Mouse (Mus musculus): ENCODE data around the gene Dld. TPM values are rescaled to one million over a fixed set of nuclear protein-coding genes. Genes with fewer than 3 reads are reported as not detected.

The Dld gene
- polyA plus RNA-seq, 1 experiment from 2014 or later = 141 TPM

GRCm38 (mm10) chr12:31293361-31294142, 57.7 kb downstream of the Dld start:
- ATAC-seq (ENCODE audit: insufficient read depth, low FRiP score, low TSS enrichment) (no peak), DNase-seq (ENCODE audit: low spot score) (no peak)
- Histone ChIP-seq H3K9ac (ENCODE audit: low read length) (no peak overlapping the region), H3K36me3 (ENCODE audit: control insufficient read depth, insufficient read depth, low read length) (no peaks in the 10 kb centered on the region), H3K4me3 (ENCODE audit: low read depth, low read length) (no peak overlapping the region), H3K27ac (ENCODE audit: low read depth, low read length) (no peak overlapping the region), H3K9me3 (ENCODE audit: control insufficient read depth, low read length) (no peaks in the 10 kb centered on the region), H3K27me3 (ENCODE audit: control insufficient read depth, insufficient read depth, low read length) (no peaks in the 10 kb centered on the region), H3K4me1 (ENCODE audit: control insufficient read depth, insufficient read depth, low read length) (peaks cover 2% of the 10 kb centered on the region; the same call in 1 of the 2 replicates), H3K4me2 (ENCODE audit: low read depth) (no peak overlapping the region)
- 74% methylated on average over 15 of the region's 15 CpGs for WGBS

- H3K27me3 ChIP-seq (ENCODE audit: control insufficient read depth, insufficient read depth, low read length) = no peaks in the 10 kb centered on the region
- no peak overlapping the region for H3K4me2 ChIP-seq (ENCODE audit: low read depth)
- 81% methylated on average over 3 of the region's 3 CpGs for WGBS
- H3K36me3 ChIP-seq (ENCODE audit: control insufficient read depth, insufficient read depth, low read length) = no peaks in the 10 kb centered on the region; the same call in none of the 2 replicates
- H3K4me1 ChIP-seq (ENCODE audit: control insufficient read depth, insufficient read depth, low read length) = peaks cover 2% of the 10 kb centered on the region; the same call in 1 of the 2 replicates
- ATAC-seq (ENCODE audit: insufficient read depth, low FRiP score, low TSS enrichment) = no peak
- no peaks in the 10 kb centered on the region for H3K9me3 ChIP-seq (ENCODE audit: control insufficient read depth, low read length)
- H3K4me3 ChIP-seq (ENCODE audit: low read depth, low read length) = no peak overlapping the region
- no peak overlapping the region for H3K9ac ChIP-seq (ENCODE audit: low read length)
- no peak for DNase-seq (ENCODE audit: low spot score)
- no peak overlapping the region for H3K27ac ChIP-seq (ENCODE audit: low read depth, low read length)
These were observed 60.3 kb downstream of the Dld start for GRCm38 (mm10) chr12:31290951-31291350.

- Histone ChIP-seq H3K4me3 (ENCODE audit: low read depth, low read length) (no peak overlapping the region), H3K9ac (ENCODE audit: low read length) (no peak overlapping the region), H3K27me3 (ENCODE audit: control insufficient read depth, insufficient read depth, low read length) (no peaks in the 10 kb centered on the region), H3K4me1 (ENCODE audit: control insufficient read depth, insufficient read depth, low read length) (no peaks in the 10 kb centered on the region), H3K9me3 (ENCODE audit: control insufficient read depth, low read length) (no peaks in the 10 kb centered on the region), H3K36me3 (ENCODE audit: control insufficient read depth, insufficient read depth, low read length) (no peaks in the 10 kb centered on the region; the same call in none of the 2 replicates), H3K4me2 (ENCODE audit: low read depth) (no peak overlapping the region), H3K27ac (ENCODE audit: low read depth, low read length) (no peak overlapping the region)
- ATAC-seq (ENCODE audit: insufficient read depth, low FRiP score, low TSS enrichment) (no peak), DNase-seq (ENCODE audit: low spot score) (no peak)
- 93% methylated on average over 10 of the region's 10 CpGs for WGBS
These were observed 62.2 kb downstream of the Dld start for GRCm38 (mm10) chr12:31289046-31289445.

- no peaks in the 10 kb centered on the region for H3K9me3 ChIP-seq (ENCODE audit: control insufficient read depth, low read length)
- 89% methylated on average over 4 of the region's 4 CpGs for WGBS
These were observed 67.6 kb downstream of the Dld start for GRCm38 (mm10) chr12:31283617-31284136.

GRCm38 (mm10) chr12:31283131-31283530, 68.1 kb downstream of the Dld start:
- no peak overlapping the region for H3K4me2 ChIP-seq (ENCODE audit: low read depth)
- H3K27me3 ChIP-seq (ENCODE audit: control insufficient read depth, insufficient read depth, low read length) = no peaks in the 10 kb centered on the region
- no peaks in the 10 kb centered on the region; the same call in none of the 2 replicates for H3K36me3 ChIP-seq (ENCODE audit: control insufficient read depth, insufficient read depth, low read length)
- H3K4me1 ChIP-seq (ENCODE audit: control insufficient read depth, insufficient read depth, low read length) = no peaks in the 10 kb centered on the region
- H3K9ac ChIP-seq (ENCODE audit: low read length) = no peak overlapping the region
- DNase-seq (ENCODE audit: low spot score) (no peak), ATAC-seq (ENCODE audit: insufficient read depth, low FRiP score, low TSS enrichment) (no peak)
- WGBS = 87% methylated on average over 4 of the region's 4 CpGs
- no peak overlapping the region for H3K27ac ChIP-seq (ENCODE audit: low read depth, low read length)
- no peak overlapping the region for H3K4me3 ChIP-seq (ENCODE audit: low read depth, low read length)
- H3K9me3 ChIP-seq (ENCODE audit: control insufficient read depth, low read length) = no peaks in the 10 kb centered on the region

More at GRCm38 (mm10) chr12:31283617-31284136, 67.6 kb downstream of the Dld start:
- H3K4me2 ChIP-seq (ENCODE audit: low read depth) = no peak overlapping the region
- no peak overlapping the region for H3K27ac ChIP-seq (ENCODE audit: low read depth, low read length)
- no peaks in the 10 kb centered on the region; the same call in none of the 2 replicates for H3K36me3 ChIP-seq (ENCODE audit: control insufficient read depth, insufficient read depth, low read length)
- no peak overlapping the region for H3K9ac ChIP-seq (ENCODE audit: low read length)
- ATAC-seq (ENCODE audit: insufficient read depth, low FRiP score, low TSS enrichment) = no peak
- no peaks in the 10 kb centered on the region for H3K4me1 ChIP-seq (ENCODE audit: control insufficient read depth, insufficient read depth, low read length)
- H3K4me3 ChIP-seq (ENCODE audit: low read depth, low read length) = no peak overlapping the region
- no peaks in the 10 kb centered on the region for H3K27me3 ChIP-seq (ENCODE audit: control insufficient read depth, insufficient read depth, low read length)
- DNase-seq (ENCODE audit: low spot score) = no peak

GRCm38 (mm10) chr12:31282241-31282640, 69.0 kb downstream of the Dld start:
- H3K4me3 ChIP-seq (ENCODE audit: low read depth, low read length) = no peak overlapping the region
- H3K27ac ChIP-seq (ENCODE audit: low read depth, low read length) = no peak overlapping the region
- H3K4me2 ChIP-seq (ENCODE audit: low read depth) = no peak overlapping the region
- no peak for DNase-seq (ENCODE audit: low spot score)
- no peaks in the 10 kb centered on the region for H3K4me1 ChIP-seq (ENCODE audit: control insufficient read depth, insufficient read depth, low read length)
- 87% methylated on average over 5 of the region's 5 CpGs for WGBS
- no peak for ATAC-seq (ENCODE audit: insufficient read depth, low FRiP score, low TSS enrichment)
- H3K9ac ChIP-seq (ENCODE audit: low read length) = no peak overlapping the region
- H3K27me3 ChIP-seq (ENCODE audit: control insufficient read depth, insufficient read depth, low read length) = no peaks in the 10 kb centered on the region
- no peaks in the 10 kb centered on the region; the same call in 1 of the 2 replicates for H3K36me3 ChIP-seq (ENCODE audit: control insufficient read depth, insufficient read depth, low read length)
- H3K9me3 ChIP-seq (ENCODE audit: control insufficient read depth, low read length) = no peaks in the 10 kb centered on the region

Other genes starting within 250 kb of the Dld start
- gene Gm6993, start 110.7 kb downstream of the Dld start, polyA plus RNA-seq (2014; fragmentation: Nextera tagmentation; extraction: Ambion mirVana) = not detected in 2 replicates
- gene Lamb1, start 86.2 kb downstream of the Dld start, polyA plus RNA-seq (2014; fragmentation: Nextera tagmentation; extraction: Ambion mirVana) = 30.3 and 32.4 TPM in 2 replicates
- not detected in 2 replicates for gene Slc26a3, start 39.4 kb upstream of the Dld start, polyA plus RNA-seq (2014; fragmentation: Nextera tagmentation; extraction: Ambion mirVana)
- 27.2 and 27.8 TPM in 2 replicates for gene Cbll1, start 148.2 kb upstream of the Dld start, polyA plus RNA-seq (2014; fragmentation: Nextera tagmentation; extraction: Ambion mirVana)
- not detected in 2 replicates for gene Slc26a4, start 208.5 kb upstream of the Dld start, polyA plus RNA-seq (2014; fragmentation: Nextera tagmentation; extraction: Ambion mirVana)